Mouse (Mus musculus) frontal cortex, postnatal 36 days (tissue): Measurements from ENCODE around the gene Rps25.
"Not testable (repeated sequence)": the region's sequence is repeated elsewhere in the genome, so short reads cannot be mapped to it uniquely, and the experiment has no call there.

ENCODE experiments used
- DNase-seq, 2 experiments: peaks; one replicate each; pipeline ENCODE4 v3.0.0; 2022; ENCODE audit warnings: low spot score in 2 of 2

Gene Rps25

DNA sequence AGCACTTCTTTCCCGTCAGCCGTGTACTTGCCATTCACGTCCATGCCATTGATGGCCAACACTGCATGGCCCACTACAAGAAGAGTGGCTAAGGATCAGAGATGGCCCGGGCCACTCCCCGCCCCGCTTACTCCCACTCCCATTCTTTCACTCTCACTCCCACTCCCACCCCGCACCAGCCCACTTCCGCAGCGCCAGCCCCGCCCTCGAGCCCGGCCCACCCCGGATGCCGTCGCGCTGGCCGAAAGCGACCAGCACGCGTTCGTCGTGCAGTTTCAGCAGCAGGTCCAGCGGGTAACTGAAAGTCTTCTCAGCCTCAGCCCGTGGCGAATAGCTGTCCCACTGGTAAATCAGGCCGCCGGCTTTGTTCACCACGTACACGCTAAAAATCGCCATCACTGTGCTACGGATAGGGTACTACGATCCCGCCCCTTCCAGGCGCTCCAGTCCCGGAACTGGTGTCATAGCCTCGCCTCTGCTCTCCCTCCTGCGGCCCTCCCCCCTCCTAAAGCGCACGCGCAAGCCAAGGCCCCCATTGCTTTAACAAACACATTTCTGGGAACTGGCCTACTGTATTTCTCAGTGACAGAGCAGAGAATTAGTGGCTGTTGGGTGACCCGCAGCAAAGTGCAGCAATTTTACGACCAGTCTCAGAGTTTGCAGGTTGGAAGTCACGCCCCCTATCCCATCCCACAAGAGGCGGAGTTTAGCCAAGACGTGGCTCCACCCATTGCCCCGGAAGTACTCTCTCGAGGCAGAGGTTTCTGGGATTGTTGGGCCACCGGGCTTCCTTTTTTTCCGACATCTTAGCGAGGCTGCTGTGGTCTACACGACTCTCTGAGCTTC lies at the start of gene Rps25, which contains the start of gene Trappc4:
Gene Rps25, plus strand, starts transcription at position 234 of the 846 bp plus-strand sequence.
Gene Trappc4, minus strand, starts transcription at position 695 of the 846 bp plus-strand sequence.
- DNase-seq: peak; percentile 90 to 92

DNA sequence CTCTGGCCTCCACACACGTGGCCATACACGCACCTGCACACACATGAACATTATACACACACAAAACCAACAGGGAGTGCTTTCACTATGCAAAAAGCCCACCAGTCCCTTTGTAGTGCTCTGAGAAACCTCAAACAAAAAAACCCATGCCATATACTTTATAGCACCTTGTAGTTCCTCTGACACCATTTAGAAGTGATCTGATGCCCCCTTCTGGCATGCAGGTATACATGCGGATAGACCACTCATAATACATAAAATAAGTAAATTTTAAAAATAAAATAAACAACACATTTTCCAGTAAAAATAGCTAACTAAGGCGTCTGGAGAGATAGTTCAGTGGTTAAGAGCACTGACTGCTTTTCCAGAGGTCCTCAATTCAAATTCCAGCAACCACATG lies 49.7 kb upstream of the Rps25 start:
- DNase-seq: no peak

DNA sequence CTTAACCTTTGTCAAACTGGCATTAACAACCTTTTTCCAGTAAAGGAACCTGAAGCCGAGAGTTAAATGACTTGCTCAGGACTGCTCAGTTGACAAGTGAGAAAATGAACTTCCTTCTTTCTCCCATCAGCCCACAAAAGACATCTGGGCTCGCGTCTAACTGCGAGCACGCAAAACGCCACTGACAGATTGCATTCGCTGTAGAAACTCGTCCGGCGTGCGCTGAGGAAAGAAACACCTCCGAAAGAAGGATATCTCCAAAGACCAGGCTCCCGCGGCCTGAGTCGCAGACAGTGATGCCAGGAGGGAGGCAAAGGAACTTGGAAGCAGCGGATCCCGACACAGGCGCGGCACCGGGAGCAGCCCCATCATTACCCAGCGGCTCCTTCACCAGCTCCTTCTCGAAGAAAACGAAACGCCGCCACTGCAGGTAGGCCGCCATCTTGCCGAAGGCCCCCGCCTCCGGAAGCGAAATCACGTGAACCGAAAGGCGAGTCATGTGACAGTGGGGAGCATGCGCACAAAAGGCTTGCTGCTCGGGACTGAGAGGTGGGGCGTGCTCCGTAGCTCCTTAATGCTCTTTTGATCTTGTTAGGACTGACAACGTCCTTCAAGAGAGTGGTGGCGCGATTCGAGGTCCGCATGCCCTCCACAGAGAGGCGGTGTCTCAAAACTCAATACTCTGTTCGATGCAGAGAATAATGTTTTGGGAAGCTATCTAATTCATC lies 45.6 kb upstream of the Rps25 start, which contains the start of gene Vps11:
Gene Vps11, minus strand, starts transcription at position 481 of the 728 bp plus-strand sequence.
- peak; percentile 93 to 94 for DNase-seq

DNA sequence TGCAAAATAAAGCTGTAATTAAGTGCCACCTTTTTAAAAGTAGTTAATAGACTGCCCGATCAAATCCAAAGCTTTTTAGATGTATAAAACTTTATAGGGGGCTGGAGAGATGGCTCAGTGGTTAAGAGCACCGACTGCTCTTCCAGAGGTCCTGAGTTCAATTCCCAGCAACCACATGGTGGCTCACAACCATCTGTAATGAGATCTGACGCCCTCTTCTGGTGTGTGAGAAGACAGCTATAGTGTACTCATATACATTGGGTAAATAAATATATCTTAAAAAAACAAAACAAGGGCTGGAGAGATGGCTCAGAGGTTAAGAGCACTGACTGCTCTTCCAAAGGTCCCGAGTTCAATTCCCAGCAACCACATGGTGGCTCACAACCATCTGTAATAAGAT lies 45.0 kb upstream of the Rps25 start:
- not testable (repeated sequence) for DNase-seq

DNA sequence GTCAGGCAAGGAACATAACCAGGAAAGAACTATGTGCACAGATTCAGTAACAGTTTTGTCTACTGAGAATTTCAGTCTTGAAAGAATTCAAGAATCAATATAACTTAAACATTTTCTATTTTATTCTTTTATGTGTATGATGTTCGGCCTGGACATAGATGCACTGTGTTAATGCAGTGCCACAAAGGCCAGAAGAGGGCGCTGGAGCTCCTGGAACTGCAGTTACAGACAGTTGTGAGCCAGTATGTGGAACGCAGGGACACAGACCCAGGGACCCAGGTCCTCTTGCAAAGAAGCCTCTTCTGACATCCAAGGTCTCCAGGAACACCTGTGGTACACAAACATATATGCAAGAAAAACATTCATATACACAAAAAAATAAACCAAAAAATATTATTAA lies 42.5 kb upstream of the Rps25 start:
- no peak for DNase-seq

DNA sequence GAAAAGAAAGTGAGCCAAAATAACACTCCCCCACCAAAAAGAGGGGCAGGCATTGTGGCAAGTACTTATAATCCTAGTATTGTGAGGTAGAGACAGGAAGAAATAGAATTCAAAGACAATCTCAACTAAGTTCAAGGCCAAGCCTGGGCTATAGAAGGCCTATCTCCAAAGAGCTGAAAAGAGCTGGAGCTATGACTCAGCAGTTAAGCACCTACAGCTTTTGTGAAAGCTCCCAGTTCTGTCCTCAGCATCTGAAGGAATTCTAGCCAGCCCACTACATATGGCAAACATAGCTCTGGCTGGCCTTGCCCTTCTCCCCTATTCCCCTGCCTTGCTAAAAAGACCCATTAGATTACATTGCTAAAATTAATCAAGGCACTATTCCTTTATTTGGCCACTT lies 33.6 kb upstream of the Rps25 start:
- no peak for DNase-seq

DNA sequence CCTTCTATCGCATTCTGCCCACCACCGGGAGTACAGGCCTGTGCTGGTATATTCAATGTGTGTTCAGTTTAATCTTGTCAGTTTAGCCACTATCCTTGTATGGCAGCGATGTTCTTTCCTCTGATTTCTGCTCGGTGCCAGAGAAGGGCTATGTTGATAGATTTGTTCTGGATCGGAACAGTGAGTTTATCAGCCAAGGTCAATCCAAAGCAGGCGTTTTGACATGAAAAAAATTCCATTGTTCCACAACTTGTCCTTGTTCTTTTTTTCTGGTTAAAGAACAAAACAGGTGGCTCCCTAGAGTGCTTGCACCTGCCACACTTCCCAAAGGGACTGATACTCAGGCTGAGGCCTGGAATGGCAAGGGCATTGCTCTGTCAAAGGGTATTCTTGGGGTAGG lies 30.8 kb upstream of the Rps25 start:
- DNase-seq: no peak

DNA sequence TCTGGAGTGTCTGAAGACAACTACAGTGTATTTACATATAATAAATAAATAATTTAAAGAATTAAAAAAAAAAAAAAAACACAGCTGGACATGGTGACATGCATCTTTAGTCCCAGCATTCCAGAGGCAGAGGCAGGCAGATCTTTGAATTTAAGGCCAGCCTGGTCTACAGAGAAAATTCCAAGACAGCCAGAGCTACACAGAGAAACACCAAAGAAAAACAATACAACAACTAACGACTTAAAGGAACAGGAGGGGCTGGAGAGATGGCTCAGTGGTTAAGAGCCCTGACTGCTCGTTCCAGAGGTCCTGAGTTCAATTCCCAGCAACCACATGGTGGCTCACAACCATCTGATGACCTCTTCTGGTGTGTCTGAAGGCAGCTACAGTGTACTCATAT lies 29.6 kb upstream of the Rps25 start:
- not testable (repeated sequence) for DNase-seq

DNA sequence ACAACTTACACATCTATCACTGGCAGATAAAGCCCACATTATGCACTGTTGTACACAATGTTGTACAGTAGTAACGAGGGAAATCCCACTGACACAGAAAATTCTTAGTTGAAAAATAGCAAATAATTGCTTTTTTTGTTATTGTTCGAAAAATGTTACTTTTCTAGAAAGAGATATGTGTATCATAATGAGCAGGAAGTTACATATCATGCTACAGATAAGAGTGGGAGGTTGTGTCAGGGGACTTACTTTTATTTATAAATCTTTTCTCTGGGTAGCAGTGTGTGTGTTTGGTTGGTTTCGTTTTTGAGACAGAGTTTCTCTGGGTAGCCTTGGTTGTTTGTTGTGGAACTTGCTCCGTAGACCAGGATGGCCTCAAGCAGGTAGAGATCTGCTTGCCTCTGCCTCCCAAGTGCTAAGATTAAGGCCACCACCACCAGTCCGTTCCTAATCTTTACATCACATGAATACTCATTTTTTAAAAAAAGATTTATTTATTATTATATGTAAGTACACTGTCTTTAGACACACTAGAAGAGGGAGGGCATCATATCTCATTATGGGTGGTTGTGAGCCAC lies 28.7 kb upstream of the Rps25 start:
- DNase-seq: no peak

DNA sequence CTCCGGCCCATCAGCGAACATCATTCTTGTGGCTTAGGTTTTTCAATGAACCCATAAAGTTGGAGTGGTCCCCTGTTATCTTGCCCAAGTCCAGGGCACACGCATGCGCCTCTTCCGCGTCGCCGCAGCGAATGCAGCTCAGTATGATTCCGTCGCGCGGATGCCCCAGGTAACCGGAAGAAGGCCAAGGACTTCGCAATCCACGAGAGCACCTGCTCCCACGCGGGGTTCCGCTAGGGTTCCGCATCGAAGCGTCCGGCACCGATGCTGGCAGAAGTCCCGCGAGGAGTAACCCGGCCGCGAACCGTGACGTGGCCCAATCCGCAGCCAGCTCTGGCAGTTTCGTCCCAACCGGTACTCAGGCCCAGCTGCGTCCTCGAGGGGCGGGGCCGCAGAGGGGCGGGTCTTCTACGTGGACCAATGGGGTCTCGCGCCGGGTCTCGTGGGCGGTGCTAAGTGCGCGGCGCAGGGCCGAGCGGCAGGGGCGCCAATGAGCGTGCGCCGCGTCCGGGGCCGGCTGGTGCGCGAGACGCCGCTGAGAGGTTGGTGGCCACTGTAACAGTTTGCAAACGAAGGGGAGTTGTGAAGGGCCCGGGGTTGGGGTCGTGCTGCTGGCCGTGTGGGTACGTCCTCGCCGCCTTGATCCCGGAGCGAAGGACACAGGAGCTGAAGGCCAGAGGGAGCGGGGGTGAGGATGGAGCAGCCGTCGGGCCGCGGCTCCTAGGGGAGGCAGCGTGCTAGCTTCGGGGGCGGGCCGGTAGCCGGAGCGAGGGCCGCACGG lies 27.7 kb upstream of the Rps25 start, which contains the start of gene Hyou1:
Gene Hyou1, plus strand, starts transcription at position 437 of the 781 bp plus-strand sequence.
- DNase-seq: peak; percentile 98 to 100

DNA sequence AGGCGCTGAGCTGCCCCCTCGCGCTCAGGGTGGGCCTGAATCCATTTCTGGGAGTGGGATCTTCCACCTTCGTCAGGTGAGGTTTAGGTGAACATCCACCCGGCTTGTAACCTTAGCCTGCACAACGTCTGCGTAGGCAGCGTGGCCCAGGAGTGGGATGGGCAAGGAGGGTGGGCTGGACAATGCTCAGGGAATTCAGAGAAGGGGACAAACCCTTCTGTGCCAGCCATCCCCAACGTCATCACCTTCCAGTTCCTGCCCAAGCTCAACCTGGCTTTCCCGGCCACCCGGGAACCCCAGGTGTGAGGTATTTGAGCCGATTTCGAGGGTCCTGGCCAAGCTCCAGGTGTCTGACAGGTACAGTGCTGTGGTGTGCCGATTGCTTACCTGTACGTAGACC lies 27.1 kb upstream of the Rps25 start:
- DNase-seq: no peak

DNA sequence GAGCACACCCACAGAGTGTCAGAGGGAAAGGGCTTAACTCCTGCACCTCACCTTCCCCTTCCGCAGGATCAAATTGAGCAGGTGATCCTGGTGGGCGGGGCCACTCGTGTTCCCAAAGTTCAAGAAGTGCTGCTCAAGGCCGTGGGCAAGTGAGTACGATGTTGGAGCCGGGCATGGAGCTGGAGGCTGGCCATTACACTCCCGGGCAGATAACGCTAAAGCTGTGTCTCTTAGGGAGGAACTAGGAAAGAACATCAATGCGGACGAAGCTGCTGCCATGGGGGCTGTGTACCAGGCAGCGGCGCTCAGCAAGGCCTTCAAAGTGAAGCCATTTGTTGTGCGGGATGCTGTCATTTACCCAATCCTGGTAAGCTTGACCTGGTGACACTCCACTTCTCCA lies 22.3 kb upstream of the Rps25 start:
- no peak for DNase-seq

DNA sequence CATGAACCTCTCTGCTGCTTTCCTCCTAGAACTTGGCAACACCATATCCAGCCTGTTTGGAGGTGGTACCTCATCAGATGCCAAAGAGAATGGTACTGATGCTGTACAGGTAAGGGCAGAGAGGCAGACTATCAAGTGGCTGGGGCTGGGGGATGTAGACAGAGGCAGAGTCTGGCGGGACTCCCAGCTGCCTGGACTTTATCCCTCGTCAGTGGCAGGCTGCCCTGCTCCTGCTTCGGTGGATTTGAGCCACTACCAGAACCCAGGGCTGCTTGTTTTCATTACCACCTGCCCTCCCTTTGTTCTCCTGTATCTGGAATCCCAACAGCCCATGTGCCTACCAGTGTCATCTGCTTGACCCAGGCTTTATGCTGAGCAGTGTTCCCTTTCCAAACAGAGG lies 19.7 kb upstream of the Rps25 start:
- DNase-seq: no peak

DNA sequence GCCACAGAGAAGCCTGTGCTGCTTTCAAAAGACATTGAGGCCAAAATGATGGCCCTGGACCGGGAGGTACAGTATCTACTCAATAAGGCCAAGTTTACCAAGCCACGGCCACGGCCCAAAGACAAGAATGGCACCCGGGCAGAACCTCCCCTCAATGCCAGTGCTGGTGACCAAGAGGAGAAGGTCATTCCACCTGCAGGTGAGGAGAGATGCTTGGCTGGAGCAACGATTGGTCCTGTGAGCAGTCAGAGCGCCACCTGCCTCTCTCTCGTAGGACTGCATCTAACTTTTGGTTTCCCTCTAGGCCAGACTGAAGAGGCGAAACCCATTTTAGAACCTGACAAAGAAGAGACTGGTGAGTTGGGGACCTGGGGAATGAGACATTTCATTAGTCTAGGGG lies 17.7 kb upstream of the Rps25 start:
- peak in 1 of 2 experiments; percentile 52 for DNase-seq

DNA sequence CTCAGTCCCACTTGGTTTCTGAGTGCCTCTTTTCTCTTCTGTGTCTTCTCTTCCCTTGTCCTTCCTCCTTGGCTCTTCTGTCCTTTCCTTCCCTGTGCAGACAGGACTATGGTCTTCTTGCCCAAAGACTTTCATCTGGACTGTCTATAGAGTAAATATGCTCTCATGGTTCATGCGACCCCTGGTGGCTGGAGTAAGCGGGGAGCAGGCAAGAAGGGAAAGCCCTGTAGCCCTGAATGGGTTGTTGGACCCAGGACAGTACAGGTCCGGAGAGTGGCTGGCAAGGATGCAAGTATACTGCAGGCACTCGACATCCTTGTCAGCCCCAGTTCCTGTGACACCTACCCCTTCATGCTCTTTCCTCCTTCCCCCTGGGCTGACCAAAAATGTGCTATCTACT lies 15.5 kb upstream of the Rps25 start:
- peak; percentile 50 to 51 for DNase-seq

DNA sequence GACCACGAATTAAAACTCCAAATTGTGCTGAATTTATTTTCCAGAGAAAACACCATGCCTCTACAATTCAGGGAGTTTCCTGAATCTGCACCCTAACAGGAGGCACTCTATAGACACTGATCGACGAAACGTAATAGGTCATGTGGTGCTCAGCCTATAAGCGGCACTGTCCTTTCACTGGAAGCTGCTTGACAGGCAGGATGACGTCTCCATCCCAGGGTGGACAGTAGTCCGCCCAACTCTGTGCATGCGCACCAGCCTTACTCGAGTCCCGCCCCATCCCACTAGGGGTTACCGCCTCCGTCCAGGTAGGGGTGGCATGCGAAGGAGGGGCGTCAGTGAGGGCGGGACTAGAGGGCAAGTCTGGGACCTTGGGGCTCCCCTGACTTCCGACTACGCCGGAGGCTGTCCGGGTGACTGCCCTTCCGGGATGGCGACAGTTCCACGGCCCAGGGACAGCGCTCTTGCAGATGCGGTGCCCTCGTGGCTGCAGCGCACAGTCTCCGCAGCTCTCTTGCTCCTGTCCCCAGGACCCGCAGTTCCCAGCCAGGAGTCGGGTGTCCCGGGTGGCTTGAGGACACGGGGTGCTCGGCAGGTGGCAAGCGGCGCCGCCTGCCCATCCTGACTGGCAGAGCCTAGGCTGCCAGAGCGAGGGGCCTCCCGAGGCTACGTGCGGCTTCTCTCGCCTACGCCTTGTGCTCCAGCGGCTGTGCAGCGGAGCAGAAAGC lies 10.1 kb upstream of the Rps25 start, which contains the start of gene Slc37a4:
Gene Slc37a4, plus strand, starts transcription at position 169 of the 728 bp plus-strand sequence.
- peak; percentile 89 to 94 for DNase-seq

DNA sequence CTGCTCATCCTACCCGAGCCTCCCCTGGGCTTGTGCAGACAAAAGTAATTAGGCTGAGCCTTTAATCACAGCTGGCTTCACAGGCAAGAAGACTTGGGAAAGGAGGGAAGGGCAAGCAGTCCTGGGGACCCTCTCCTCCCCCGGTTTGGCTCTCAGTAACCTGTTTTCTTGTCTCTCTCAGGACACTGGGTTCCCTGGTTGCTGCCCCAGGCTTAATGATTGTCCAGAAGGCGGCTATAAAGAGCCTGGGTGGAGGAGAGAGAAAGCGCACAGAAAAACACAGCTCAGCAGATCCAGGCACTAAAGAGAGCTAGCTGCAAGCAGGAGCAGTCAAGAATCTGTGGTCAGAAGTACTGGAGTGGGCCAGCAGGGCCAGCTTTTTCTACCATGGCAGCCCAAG lies 8.9 kb upstream of the Rps25 start:
- DNase-seq: no peak

DNA sequence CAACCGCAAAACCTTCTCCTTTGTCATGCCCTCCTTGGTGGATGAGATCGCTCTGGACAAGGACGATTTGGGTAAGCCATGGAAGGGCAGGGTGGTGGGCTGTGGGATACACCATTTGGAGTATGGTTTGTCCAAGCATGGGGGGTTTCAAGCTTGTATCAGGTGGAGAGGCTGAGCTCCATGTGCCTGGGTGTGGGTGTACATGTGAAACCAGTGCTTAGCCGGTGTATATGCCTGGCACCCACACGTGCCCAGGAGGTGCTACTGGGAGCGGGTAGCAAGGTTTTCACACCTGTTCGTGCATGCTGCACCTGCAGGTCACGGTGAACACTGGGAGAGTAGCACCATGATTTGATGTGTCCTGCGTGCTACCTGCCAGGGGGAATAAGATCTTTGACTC lies 8.4 kb upstream of the Rps25 start:
- no peak for DNase-seq

DNA sequence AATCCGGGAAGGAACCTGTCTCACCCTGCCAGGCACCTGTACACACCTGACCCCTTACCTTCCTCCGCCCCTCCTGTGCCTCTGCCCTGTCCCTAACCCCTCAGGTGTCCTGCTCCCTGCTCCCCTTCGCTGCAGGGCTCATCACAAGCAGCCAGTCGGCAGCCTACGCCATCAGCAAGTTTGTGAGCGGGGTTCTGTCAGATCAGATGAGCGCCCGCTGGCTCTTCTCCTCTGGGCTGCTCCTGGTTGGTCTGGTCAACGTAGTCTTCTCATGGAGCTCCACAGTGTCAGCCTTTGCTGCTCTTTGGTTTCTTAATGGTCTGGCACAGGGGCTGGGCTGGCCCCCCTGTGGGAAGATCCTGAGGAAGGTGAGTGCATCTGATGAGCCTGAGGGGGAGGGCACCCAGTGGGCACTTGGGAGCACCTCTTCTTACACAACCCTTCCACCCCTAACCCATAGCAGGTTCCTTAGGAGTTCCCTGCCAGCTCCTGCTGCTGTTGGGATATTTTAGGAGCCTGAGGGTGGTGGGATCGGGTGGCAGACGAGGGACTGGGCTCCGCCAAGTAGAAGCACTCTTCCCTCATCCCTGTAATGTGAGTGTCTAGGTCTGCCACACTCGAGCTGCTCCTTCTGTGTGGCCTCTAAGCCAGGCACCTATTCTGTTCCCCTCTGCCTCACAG lies 7.7 kb upstream of the Rps25 start:
- DNase-seq: no peak

DNA sequence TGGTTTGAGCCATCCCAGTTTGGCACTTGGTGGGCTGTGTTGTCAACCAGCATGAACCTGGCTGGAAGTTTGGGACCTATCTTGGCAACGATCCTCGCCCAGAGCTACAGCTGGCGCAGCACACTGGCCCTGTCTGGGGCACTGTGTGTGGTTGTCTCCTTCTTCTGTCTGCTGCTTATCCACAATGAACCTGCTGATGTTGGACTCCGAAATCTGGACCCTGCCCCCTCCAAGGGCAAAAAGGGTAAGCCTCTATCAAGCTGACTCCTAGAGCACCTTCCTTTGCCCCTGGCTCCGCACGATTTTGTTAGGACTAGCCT lies 7.2 kb upstream of the Rps25 start:
- no peak for DNase-seq
